Mouse (Mus musculus): ENCODE data around the gene Sh3bgrl2.

GRCm38 (mm10) chr9:83628669-83629612 lies 80.8 kb downstream of the Sh3bgrl2 start:
- TF ChIP-seq CTCF (IDR thresholded peaks at IDR 0.05; ENCODE audit: low read depth) (no peak), EP300 (IDR thresholded peaks at IDR 0.05; ENCODE audit: low read depth) (no peak)
